Mouse (Mus musculus): ENCODE measurements at regions not wholly inside any gene's neighbourhood (a gene's known extent, or its start where the extent isn't known, plus 50 kb on each side); places are given as distances from the start of the nearest gene placed in this dataset.

DNA sequence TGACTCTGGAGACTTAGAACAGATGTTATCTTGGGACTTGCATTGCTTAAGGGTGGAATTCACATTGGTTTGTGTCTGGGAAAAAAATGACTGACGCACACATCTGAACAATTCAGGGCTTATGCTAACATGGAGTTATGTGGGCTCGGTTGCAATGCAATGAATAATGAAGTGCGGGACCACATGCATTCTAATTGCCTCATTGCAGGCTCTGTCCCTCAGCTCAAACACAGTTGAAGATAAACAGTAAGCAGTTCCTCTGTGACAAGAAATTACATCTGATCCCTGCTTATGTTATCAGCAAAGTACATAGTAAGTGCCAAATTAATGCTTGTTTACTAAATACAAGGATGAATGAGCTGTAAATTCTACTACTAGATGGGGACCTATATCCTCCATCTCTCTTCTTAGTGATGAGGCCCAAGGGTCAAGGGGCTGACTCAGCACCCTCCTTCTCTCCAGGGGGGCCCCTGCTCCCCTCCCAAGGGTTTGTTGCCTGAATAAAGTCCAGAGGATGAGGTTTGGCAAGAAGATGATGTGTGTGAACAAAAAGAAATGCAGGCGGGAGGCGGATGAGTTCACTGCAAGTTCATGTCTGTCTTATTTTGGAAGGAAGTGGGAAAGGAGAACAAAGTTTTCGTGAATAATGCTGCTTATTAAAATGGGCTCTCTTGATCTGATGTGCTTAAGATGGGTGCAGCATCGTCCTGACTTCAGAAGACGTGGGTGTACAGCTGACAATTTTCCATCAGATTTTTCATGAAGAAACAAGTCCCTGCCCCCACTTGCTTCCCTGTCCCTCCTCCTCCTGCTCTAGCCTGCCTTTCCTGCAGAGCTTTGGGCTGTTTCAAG lies 533.1 kb downstream of the Shisa9 start:
- no peaks in the 10 kb centered on the region for H3K36me3 ChIP-seq
- H3K4me3 ChIP-seq: no peak overlapping the region
- H3K9me3 ChIP-seq (replicated peaks): no peaks in the 10 kb centered on the region
- 86% methylated on average over 8 of the region's 8 CpGs for WGBS
- H3K27me3 ChIP-seq (ENCODE audit: low read depth, poor library complexity, severe bottlenecking): no peaks in the 10 kb centered on the region
- no peak overlapping the region for H3K27ac ChIP-seq (replicated peaks)
- DNase-seq (ENCODE audit: low spot score): no peak
- H3K4me1 ChIP-seq: peaks cover 5% of the 10 kb centered on the region; the same call in 1 of the 2 replicates

DNA sequence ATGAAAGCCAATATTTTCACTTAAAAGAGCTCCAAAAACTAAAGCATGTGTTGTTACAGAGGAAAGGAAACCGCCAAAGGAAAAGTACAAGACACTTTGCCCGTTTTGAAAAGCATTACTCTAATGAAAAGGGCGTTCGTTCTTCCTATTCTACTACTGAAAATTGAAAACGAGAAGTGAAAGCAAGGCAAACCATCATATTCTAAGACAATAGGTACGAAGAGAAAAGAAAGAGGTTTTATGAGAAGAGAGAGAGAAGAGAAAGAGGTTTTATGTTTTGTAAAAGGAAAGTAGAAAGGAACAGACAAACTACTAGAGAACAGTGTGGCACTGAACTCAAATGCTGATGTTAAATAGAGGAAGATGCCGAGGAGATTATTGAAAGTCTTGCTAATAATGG lies 534.4 kb downstream of the Shisa9 start:
- H3K27me3 ChIP-seq (ENCODE audit: low read depth, poor library complexity, severe bottlenecking): no peaks in the 10 kb centered on the region
- no peak for DNase-seq (ENCODE audit: low spot score)
- H3K4me3 ChIP-seq: no peak overlapping the region
- WGBS: 88% methylated on average over 7 of the region's 7 CpGs
- peaks cover 5% of the 10 kb centered on the region; the same call in 1 of the 2 replicates for H3K4me1 ChIP-seq
- H3K27ac ChIP-seq (replicated peaks): no peak overlapping the region
- no peaks in the 10 kb centered on the region for H3K36me3 ChIP-seq
- no peaks in the 10 kb centered on the region for H3K9me3 ChIP-seq (replicated peaks)

DNA sequence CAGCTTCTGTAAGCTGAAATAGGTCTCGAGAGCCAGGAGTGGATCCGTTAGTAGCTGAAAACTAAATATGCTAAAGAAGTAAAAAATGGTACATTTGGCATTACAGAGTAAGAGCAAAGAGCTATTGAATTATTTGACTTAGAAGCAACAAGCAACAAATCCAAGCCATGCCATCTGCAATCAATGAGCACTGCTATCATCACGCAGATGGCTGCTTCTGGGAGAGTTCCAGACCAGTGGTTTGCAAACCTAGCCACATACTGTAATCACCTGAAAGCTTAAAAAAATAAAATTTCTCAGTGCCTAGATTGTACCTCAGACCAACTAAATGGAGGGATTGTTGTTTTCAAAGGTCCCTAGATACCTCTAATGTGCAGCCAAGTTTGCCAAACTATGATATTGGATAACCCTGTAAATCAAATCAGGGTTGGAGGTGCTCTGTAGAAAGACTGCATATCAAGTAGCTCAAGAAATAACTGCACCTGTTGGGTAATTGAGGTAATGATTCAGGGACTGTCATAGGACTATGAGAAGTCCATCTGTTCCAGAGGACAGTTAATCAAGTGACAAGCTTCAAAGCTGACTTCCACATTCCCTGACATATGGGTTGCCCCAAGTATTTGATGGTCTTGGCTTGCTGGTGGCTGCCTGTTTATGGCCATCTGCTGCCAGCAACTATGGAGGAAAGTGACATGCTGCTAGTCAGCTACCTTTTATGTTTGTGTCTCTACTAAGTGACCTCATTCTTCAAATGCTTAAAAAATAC lies 538.0 kb downstream of the Shisa9 start:
- Histone ChIP-seq H3K4me3 (no peak overlapping the region), H3K27me3 (ENCODE audit: low read depth, poor library complexity, severe bottlenecking) (no peaks in the 10 kb centered on the region), H3K4me1 (peaks cover 5% of the 10 kb centered on the region; the same call in 1 of the 2 replicates), H3K36me3 (no peaks in the 10 kb centered on the region), H3K27ac (replicated peaks) (no peak overlapping the region), H3K9me3 (replicated peaks) (no peaks in the 10 kb centered on the region)
- no peak for DNase-seq (ENCODE audit: low spot score)
- WGBS: 90% methylated on average over 3 of the region's 3 CpGs

DNA sequence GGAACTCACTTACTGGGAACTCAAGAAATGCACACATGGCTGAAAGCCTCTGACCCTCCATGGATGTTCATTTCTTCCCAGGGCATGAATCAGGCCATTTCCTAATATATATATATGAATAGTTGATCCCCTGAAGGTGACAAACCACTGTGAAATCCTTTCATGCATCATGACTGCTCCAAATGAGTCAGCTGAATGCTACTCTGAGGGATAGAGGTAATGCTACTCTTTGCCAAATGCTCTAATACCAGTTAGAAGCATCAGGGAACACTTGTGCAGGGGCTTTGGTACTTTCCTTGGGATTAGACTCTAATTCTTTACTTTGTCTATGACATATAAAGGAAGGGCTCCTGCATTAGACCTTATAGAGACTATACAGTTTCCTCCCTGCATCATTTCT lies 561.0 kb upstream of the Ercc4 start:
- no peaks in the 10 kb centered on the region for H3K36me3 ChIP-seq
- no peaks in the 10 kb centered on the region for H3K4me1 ChIP-seq
- no peaks in the 10 kb centered on the region for H3K27me3 ChIP-seq (ENCODE audit: low read depth, poor library complexity, severe bottlenecking)
- no peaks in the 10 kb centered on the region for H3K9me3 ChIP-seq (replicated peaks)
- H3K4me3 ChIP-seq: no peak overlapping the region
- no peak overlapping the region for H3K27ac ChIP-seq (replicated peaks)
- no peak for DNase-seq (ENCODE audit: low spot score)

DNA sequence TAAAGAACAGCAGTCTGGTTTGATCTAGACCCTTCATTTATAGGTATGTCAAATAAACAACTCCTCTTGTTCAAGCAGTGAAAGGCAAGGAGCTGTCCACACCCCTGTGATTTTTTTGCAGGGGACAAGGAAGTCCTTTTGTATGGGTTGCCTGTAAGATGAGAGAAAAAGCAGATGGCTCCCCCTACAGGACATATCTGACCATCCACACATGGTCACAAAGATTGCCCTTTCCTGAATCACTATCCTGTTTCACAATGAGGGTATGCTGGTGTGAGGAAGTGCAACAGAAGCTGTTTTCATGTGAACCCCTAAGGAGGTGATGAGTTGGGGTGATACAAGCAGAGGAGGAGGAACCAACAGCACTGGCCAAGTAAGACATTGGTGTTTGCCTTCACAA lies 520.6 kb upstream of the Ercc4 start:
- Histone ChIP-seq H3K27ac (replicated peaks) (no peak overlapping the region), H3K36me3 (no peaks in the 10 kb centered on the region), H3K4me1 (no peaks in the 10 kb centered on the region), H3K9me3 (replicated peaks) (no peaks in the 10 kb centered on the region), H3K4me3 (no peak overlapping the region), H3K27me3 (ENCODE audit: low read depth, poor library complexity, severe bottlenecking) (no peaks in the 10 kb centered on the region)
- no peak for DNase-seq (ENCODE audit: low spot score)

DNA sequence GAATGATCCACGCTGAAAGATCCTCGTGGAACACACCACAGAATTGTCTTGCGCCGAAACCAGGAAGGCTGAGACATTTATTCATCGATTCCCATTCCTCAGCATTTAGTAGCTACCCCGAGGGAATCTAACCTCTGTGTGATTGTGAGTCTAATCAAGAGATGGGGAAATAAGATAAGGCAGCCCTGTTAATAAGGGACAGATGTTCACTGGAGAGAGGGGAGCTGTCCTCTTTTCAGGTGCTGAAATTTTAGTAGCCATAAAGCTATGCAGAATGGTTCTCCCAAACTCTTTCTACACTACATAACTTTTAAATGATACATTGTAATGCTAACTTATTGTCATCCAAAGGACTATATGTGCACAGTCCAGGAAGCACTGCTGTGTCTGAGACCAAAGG lies 501.2 kb upstream of the Ercc4 start:
- Histone ChIP-seq H3K4me1 (peaks cover 2% of the 10 kb centered on the region; the same call in 1 of the 2 replicates), H3K4me3 (no peak overlapping the region), H3K9me3 (replicated peaks) (no peaks in the 10 kb centered on the region), H3K27ac (replicated peaks) (no peak overlapping the region), H3K27me3 (ENCODE audit: low read depth, poor library complexity, severe bottlenecking) (no peaks in the 10 kb centered on the region), H3K36me3 (no peaks in the 10 kb centered on the region)
- no peak for DNase-seq (ENCODE audit: low spot score)
- 79% methylated on average over 6 of the region's 6 CpGs for WGBS

DNA sequence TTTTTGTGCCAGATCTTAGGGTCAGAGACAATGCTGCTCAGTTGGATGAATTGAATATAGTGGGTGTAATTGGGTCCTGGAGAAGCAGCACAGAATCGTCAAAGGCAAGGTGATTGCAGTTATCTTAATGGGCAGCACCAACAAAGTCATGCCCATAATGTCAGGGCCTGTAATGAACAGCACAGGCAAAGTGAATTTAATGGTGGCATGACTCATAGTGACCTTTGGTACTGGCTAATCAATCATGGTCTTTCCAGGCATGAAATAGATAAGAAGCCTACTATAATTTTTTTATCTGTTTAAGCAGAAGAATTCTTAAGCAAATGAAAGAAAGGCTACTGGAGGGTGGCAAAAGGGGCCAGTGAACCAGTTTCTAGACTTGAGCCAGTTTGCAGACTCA lies 498.4 kb upstream of the Ercc4 start:
- WGBS: 78% methylated on average over 1 of the region's 1 CpGs
- no peaks in the 10 kb centered on the region for H3K36me3 ChIP-seq

DNA sequence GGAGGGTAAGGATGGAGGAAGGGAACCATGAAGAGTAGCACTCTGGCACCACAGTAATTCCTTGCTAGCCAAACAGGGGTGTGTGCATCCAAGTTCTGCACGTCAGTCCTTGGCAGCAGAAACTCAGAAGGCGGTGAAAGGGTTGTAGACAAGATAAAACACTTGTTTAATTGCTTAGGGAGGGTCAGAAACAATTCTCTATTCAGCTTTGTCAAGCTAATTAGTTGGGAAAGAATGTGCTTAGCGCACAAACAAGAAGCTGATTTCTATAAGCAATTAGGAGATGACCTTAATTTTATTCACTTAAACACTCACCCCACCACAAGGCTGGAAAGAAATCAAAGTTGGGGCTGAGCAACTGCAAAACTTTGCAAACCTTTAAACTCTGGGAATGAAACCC lies 491.7 kb upstream of the Ercc4 start:
- no peaks in the 10 kb centered on the region for H3K4me1 ChIP-seq
- H3K36me3 ChIP-seq: no peaks in the 10 kb centered on the region
- no peaks in the 10 kb centered on the region for H3K27me3 ChIP-seq (ENCODE audit: low read depth, poor library complexity, severe bottlenecking)
- H3K27ac ChIP-seq (replicated peaks): no peak overlapping the region
- no peak for DNase-seq (ENCODE audit: low spot score)
- H3K4me3 ChIP-seq: no peak overlapping the region
- no peaks in the 10 kb centered on the region for H3K9me3 ChIP-seq (replicated peaks)
- WGBS: 83% methylated on average over 3 of the region's 3 CpGs

More for the DNA sequence above, 498.4 kb upstream of the Ercc4 start:
- no peak overlapping the region for H3K4me3 ChIP-seq
- no peak for DNase-seq (ENCODE audit: low spot score)
- no peak overlapping the region for H3K27ac ChIP-seq (replicated peaks)
- no peaks in the 10 kb centered on the region for H3K9me3 ChIP-seq (replicated peaks)
- no peaks in the 10 kb centered on the region for H3K27me3 ChIP-seq (ENCODE audit: low read depth, poor library complexity, severe bottlenecking)
- peaks cover 2% of the 10 kb centered on the region; the same call in 1 of the 2 replicates for H3K4me1 ChIP-seq

DNA sequence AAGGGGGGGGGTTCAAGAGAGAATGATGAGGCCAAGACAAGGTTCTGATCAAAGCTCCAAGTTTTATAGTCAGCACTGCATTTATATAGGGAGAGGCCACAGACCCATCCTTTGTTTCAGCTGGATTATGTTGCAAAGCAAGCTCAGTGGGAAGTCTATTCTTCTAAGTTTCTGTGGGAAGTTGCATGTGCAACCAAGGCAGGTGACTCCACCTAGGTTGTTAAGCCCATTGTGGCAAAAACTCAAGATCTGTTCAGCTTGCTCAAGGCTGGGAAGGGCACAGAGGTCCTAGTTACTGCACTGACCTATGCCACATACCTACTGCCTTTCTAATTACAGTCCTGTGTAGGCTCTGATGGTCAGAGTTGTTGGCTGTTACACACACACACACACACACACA lies 477.0 kb upstream of the Ercc4 start:
- no peaks in the 10 kb centered on the region for H3K36me3 ChIP-seq
- no peaks in the 10 kb centered on the region for H3K9me3 ChIP-seq (replicated peaks)
- H3K4me1 ChIP-seq: no peaks in the 10 kb centered on the region
- no peak overlapping the region for H3K27ac ChIP-seq (replicated peaks)
- DNase-seq (ENCODE audit: low spot score): no peak
- H3K27me3 ChIP-seq (ENCODE audit: low read depth, poor library complexity, severe bottlenecking): no peaks in the 10 kb centered on the region
- H3K4me3 ChIP-seq: no peak overlapping the region

DNA sequence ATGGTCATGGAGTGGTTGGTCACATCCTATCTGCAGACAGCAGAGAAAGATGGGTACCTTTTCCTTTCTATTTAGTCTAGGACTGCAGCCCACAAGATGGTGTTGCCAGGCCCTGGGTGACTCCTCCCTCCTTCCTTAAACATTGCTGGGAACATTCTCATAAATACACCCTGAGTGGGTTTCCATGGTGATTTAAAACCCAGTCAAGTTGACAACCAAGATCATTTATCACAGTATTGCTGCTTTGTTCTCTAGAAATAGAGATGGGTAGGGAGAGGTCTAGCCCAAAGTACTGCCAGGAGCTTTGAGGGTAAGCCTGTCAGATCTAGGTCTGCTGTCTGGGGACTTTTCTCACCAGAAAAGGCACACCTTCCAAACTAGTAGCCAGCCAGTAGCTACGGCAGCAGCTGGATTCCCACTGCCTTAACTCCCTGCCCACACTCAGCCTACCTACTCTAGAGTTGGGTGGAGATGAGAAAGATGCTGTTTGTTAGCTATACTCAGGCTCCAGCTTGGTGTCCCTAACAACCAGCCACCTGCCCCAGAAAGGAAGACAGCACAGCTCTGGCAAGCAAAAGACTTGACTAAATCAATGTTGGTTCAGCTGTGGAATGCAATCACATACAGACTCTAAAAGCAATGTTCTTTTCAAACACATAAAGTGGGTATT lies 470.4 kb upstream of the Ercc4 start:
- no peak for DNase-seq (ENCODE audit: low spot score)

DNA sequence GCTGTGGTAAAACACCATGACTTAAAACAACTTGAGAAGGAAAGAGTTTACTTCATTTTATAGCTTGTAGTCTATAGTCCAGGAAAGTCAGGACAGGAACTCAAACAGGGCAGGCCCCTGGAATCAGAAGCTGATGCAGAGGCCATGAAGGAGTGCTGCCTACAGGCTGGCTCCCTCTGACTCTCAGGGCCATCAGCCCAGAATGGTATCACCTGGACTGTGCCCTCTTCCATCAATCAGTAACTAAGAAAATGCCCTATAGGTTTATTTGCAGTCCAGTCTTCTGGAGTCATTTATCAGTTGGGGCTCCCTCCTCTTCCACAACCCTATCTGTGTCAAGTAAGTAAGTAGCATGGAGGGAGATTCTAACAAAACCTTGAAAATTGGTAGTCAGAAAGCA lies 466.4 kb upstream of the Ercc4 start:
- Histone ChIP-seq H3K27me3 (ENCODE audit: low read depth, poor library complexity, severe bottlenecking) (no peaks in the 10 kb centered on the region), H3K9me3 (replicated peaks) (no peaks in the 10 kb centered on the region), H3K27ac (replicated peaks) (no peak overlapping the region), H3K4me3 (no peak overlapping the region), H3K4me1 (no peaks in the 10 kb centered on the region), H3K36me3 (no peaks in the 10 kb centered on the region)
- DNase-seq (ENCODE audit: low spot score): no peak

More for the DNA sequence above, 470.4 kb upstream of the Ercc4 start:
- Histone ChIP-seq H3K9me3 (replicated peaks) (no peaks in the 10 kb centered on the region), H3K27ac (replicated peaks) (no peak overlapping the region), H3K4me1 (no peaks in the 10 kb centered on the region), H3K36me3 (no peaks in the 10 kb centered on the region), H3K4me3 (no peak overlapping the region), H3K27me3 (ENCODE audit: low read depth, poor library complexity, severe bottlenecking) (no peaks in the 10 kb centered on the region)
- WGBS: 85% methylated on average over 1 of the region's 1 CpGs

DNA sequence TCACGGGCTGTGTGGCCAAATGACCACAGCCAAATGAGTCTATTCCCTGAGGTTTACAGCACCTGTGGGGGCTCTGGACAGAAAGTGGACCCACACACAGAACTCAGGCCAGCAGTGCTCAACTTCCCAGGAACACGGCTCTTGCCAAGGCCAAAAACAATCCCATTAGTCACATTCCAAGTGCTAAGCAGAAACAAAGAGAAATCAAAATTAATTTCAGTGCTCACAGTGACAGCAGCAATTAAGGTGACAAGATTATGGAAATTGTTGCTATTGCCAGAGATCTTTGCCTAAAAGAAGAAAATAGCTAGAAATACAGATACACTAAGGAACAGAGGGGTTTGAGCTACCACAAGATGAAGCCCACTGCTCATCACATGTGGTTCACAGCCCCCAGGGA lies 464.9 kb upstream of the Ercc4 start:
- H3K4me3 ChIP-seq: no peak overlapping the region
- 81% methylated on average over 2 of the region's 2 CpGs for WGBS

DNA sequence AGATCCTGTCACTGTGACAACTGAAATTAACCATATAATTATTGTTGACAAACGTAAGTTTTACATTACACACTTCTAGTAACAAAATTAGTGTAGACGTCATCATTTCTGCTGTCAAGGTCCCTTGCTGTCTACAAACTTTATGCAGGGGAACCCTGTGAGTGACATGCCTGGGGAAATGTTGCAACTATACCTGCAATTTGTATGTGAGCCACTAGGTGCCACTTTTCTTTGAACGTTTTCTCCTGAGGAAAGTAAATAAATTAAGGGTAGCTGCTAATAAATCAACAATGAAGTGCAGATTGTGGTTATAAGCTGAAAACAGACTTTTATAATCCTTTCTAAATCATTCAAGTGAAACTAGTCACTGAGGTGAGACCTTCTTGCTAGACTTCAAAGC lies 457.3 kb upstream of the Ercc4 start:
- H3K4me3 ChIP-seq: no peak overlapping the region
- no peaks in the 10 kb centered on the region for H3K27me3 ChIP-seq (ENCODE audit: low read depth, poor library complexity, severe bottlenecking)
- 82% methylated on average over 3 of the region's 3 CpGs for WGBS
- H3K4me1 ChIP-seq: no peaks in the 10 kb centered on the region
- no peaks in the 10 kb centered on the region for H3K9me3 ChIP-seq (replicated peaks)
- no peak overlapping the region for H3K27ac ChIP-seq (replicated peaks)
- no peaks in the 10 kb centered on the region for H3K36me3 ChIP-seq
- DNase-seq (ENCODE audit: low spot score): no peak

More for the DNA sequence above, 464.9 kb upstream of the Ercc4 start:
- H3K27ac ChIP-seq (replicated peaks): no peak overlapping the region
- H3K27me3 ChIP-seq (ENCODE audit: low read depth, poor library complexity, severe bottlenecking): no peaks in the 10 kb centered on the region
- no peak for DNase-seq (ENCODE audit: low spot score)
- H3K36me3 ChIP-seq: no peaks in the 10 kb centered on the region
- H3K9me3 ChIP-seq (replicated peaks): no peaks in the 10 kb centered on the region
- H3K4me1 ChIP-seq: no peaks in the 10 kb centered on the region

Measured in midbrain, embryonic 10.5 days (tissue).